Mouse (Mus musculus): ENCODE data around the gene Cmc1.
"Not testable (repeated sequence)": the region's sequence is repeated elsewhere in the genome, so short reads cannot be mapped to it uniquely, and the experiment has no call there.

Cmc1 gene

DNA sequence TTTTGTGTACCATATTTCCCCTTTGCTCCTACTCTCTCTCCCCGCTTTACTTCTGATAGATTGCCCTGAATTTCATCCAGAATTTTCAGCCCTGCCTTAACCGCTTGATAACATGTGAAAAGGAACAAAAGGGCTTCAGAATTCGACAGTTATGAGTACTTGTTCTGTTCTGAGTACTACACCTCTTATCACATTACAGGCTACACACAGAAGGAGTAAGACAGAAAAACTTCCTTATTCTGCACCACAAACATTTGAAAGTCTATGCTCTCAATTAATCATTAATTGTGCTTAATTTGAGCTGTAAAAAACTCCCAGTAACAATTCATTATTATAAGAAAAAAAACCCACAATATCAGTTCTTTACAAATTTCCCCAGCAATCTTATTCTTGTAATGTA, 9.6 kb downstream of the Cmc1 start:
- DNase-seq (ENCODE audit: low spot score), result not testable (repeated sequence)

DNA sequence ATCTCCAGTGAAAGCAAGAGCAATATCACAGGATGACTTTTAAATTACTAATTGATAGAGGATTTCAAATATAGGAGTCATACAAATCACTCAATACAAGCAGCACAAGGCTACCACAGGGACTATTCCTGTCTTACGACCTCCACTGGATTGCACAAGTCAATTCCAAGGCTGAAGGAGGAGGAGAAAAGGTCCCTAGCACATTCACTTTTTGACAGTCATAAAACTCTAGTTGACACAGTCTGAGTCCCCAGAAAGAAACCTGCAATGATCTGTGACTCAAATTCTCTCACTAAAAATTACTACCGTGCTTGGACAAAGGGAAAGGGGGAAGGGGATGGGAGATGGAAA, 39.6 kb downstream of the Cmc1 start:
- no peak for DNase-seq (ENCODE audit: low spot score)

DNA sequence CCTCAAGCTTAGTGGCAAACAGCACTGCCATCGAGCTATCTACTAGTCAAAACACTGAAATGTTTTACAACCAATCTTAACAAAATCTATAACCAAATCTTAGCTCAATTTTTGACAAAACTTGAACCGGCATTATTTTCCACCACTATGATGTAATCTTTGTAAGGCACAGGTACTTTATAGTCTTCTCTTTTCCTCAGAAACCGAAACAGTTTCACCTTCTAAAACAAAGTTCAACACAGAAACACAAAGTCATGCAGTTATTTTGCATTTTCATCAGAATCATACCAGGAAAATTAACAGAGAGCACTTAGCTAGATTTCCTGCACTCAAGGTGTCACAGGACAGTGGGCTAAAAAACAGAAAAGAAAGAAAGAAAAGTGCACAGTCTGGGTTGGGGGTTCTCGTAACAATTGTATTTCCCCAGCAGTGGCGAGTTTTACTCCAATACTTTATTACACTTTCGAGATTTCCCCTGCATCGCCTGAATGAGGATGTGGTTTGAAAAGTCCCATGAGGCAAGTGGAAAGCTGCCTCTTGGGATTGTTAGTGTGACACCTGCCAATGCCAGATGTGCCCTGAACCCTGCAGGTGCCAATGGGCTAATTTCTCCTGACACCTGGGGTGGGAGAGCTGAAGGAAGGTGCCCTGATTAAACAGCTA, 40.1 kb downstream of the Cmc1 start:
- no peak for DNase-seq (ENCODE audit: low spot score)

DNA sequence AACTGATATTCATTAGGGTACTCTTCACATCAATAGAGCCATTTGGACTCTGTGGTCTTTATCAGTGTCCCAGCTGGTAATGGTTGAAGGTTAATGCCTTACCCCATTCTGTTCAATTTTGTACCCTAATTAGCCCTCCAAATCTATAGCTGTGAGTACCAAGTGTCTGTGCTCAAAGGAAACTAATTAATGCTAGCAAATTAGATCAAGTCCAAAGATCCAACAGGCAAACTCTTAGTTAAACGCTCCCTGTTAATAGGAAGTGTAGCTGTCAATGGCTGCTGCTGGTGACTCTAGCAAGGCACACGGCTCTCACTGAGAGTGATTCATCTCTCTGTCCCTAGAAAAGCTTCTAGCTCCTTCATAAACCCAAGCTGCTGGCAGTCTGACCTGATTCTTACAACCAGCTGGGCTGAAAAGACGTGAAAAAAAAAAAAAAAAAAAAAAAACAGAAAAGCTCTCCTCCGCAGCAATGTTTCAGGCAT, 41.4 kb downstream of the Cmc1 start:
- no peak for DNase-seq (ENCODE audit: low spot score)

DNA sequence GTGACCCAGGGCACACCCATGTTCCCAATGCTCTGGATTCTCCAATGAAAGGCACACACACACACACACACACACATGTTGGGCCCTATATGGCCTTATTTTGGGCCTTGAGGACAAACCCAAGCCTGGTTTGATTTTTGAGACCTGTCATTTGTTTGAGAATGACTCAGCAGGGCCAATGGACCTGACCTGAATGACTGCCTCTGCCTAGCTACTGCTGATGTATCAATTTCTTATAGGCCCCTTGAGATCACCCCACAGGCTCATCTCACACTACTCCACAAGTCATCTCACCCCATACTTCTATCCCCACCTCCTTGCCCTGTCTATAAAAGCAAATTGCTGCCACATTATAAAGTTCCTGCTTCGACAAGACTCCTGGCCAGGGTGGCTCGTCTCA, 48.2 kb downstream of the Cmc1 start:
- no peak for DNase-seq (ENCODE audit: low spot score)

DNA sequence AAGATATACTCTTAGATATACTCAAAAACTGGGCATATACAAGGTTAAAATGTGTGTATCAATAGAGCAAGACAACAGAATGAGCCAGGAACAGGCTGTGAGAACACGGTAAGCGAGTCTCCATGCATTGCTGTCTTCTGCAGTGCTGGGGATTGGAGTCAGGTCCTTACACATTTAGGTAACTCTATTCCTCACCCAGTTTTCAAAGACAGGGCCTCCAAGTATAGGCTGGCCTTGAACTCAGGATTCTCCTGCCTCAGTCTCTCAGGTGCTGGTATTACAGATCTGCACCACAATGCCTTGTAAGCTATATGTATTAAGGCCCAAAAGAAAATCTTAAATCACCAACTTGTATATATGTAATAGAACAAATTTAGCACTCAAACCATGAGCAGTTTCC, 49.5 kb downstream of the Cmc1 start:
- no peak for DNase-seq (ENCODE audit: low spot score)

DNA sequence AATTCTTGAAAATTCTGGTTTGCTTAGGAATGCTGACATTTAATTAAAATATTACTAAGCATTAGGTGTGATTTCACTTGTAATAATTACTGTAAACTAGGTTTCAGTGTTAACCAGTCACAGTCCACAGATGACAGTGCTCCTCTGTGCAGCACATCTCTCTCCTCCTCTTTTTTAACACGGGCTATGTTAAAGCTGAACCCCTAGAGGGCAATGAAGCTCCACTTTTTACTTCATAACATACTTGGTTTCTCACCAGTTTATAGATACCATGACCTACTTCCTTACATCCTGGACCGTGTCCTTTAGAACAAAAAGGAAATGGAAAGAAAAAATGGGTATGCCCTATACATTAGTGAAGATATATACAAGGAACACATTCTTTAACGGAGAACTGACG, 50.6 kb downstream of the Cmc1 start:
- no peak for DNase-seq (ENCODE audit: low spot score)

DNA sequence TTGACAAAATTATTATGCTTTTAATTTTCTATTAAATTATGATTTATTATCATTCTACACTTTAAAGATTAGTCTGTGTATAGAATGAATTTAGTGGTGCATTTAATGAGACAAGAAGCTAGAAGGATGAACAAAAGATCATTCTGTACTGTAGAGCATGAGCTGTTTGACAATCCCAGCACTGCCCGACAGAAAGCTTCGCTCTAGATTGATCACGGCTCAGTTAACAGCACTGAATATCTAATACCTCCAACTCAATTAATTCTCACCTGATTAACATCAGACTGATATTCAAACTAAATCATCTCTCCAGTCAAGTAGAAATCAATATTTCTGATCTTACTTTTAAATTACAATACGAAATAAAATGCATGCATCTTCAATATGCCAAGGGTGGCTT, 66.1 kb downstream of the Cmc1 start:
- no peak for DNase-seq (ENCODE audit: low spot score)

DNA sequence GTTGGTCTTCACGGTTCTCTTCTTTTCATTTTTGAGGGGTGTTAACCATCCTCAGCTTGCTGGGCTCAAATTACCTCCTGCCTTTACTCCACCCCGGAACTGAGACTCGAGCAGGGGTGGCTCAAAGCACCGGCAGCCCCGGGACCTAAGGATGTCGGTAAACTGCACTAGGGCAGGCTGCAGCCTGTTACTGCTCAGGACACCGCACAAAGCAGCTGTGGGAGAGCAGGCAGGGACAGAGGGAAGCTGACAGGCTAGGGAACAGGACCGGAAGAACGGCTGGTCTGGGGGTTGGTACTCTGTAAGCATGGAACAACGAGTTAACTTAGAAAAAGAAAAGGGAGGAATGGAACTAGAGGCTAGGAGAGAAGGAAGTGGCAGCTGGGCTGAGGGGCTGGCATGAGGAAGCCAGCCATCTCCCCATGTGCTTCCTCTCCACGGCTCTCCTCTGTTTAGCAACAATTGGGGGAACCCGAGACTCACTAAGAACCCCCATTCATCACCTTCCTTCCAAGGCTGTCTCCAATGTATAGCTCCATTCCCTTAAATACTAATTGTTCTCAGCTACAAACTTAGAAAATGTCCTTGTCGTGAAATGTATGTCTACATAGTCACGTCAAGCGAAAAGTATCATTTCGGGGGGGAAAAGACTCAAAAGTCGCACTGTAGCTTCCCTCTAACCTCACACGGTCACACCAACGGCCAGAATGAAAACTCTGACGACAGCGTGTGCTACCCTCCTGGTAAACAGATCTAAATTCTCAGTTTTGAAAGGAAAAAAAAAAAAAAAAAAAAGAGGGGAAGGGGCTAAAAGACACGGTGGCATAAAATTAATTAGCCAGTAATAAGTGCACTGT, 67.2 kb downstream of the Cmc1 start:
- no peak for DNase-seq (ENCODE audit: low spot score)

DNA sequence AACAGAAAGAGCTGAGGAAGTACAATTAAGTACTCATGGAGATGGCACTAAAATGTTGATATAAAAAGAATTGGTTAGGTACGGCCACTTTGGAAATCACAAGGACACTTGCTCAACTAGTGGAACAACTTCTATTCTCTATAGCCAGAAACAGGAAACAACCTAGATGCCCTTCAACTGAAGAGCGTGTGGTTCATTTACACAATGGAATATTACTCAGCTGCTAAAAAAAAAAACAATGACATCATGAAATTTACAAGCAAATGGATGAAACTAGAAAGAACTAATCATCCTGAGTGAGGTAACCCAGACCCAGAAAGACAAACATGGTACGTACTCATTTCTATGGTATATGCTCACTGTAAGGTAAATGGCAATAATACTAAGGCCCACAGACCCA, 76.6 kb downstream of the Cmc1 start:
- no peak for DNase-seq (ENCODE audit: low spot score)

DNA sequence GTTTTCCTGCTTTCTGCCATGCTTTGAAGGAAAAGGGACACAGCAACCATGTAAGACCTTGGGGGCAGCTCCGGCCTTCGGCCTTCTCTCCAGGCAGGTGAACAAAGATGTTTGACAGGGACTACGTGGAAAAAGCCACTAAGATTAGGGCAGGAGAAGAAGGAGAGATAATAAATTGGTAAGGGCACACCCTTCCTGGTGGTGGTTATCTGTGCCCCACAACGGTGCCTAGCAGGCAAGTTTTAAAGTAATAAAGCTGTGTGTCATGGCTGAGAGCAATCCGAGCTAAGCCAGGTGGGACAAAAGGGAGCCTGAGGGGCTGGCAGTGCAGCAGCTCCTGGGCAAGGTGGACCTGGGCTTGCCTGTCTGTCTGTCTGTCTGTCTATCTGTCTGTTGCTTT, 77.9 kb downstream of the Cmc1 start:
- no peak for DNase-seq (ENCODE audit: low spot score)

DNA sequence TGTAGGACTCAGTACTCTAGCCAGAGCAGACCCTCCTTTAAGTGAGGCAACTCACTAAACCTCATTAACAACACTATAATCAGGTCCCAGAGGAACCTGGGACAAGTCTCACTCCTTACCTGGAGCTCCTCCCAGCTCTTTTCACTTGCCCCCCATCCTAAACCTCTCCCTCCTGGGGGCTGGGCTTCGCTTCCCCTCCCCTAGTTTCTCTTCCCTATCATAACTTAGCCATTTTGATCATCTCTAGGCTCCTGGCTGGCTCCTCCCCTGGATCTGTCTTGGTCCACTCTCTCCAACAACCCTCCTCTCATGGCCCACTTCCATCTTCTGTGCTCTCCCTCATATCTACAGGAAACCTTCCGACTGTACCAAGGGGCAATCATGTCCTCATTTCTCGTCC, 78.6 kb downstream of the Cmc1 start:
- no peak for DNase-seq (ENCODE audit: low spot score)

DNA sequence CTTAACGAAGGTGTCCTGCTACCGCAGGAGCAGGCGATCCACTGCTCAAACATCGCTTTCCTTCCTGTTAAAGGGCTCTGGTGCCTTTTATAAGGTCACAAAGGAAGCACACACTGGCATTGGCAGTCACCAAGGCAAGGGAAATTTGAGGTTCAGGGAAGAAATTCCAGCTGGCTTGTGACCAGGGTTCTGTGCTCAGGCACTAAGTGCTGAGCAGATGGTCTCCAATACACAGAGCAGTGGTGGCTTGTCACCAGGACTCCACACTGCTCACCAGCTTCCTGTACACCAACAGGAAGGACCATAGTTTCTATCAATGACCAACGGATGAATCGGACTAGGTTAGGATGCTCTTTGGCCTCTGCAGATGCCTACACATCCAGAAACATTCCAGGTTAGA, 79.5 kb downstream of the Cmc1 start:
- DNase-seq (ENCODE audit: low spot score), result no peak

DNA sequence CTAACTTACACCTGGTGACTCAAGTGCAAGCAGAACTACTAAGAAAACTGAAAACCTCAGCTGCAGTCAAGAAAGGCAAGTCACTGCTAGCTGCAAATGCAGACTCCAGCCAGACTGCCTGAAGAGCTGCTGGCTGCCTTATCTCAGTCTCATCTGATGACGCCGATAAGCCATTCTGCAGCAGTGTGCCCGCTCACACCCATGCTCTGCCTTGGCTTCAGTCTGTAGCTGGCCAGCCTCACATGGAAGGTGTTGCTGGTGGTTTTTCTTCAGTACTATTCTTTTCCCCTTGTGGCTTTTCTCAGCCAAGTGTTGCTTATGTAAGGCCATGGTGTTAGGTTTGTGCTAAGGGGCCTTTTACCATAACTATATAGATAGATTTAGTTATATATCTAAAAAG, 90.9 kb downstream of the Cmc1 start:
- DNase-seq (ENCODE audit: low spot score), result no peak

DNA sequence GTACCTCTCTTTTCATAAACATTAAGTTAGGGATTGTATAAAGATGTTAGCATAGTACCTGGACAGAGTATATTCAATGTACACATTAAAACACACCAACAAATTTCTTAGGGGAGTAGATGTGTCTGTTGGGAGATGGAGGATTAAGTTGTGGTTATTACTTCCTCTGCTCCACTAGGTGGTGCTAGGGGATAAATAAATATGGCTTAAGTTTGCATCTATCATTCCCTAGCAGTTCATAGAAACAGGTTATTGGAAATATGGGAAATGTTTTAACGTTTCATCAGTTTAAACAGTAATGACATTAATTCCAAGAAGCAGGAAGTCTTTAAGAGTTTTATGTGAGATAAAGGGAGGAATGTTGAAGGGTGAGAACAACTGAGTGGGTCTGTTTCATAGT, 96.7 kb downstream of the Cmc1 start:
- no peak for DNase-seq (ENCODE audit: low spot score)

DNA sequence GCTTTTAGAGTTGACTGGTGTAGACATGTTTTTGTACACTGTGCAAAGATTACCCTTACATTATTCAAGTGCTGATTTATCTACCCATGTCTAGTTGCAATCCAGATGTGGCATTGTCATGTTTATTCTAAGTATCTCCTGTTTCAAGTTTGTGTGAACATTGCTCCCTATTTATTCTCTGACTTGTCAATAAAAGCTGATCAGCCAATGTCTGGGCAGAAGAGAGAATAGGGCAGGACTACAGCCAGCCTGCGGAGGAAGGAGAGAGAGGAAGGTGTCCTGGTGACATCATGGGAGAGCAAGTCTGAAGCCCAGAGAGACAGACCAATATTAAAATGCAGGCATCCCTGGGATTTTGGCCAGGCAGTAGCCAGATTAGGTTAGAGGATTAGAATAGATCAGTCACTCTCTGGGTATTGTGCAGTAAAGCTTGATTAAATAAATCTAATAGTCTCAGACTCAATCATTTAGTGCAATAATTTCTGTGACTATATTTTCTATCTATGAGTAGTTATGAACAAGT, 104.9 kb downstream of the Cmc1 start:
- no peak for DNase-seq (ENCODE audit: low spot score)

DNA sequence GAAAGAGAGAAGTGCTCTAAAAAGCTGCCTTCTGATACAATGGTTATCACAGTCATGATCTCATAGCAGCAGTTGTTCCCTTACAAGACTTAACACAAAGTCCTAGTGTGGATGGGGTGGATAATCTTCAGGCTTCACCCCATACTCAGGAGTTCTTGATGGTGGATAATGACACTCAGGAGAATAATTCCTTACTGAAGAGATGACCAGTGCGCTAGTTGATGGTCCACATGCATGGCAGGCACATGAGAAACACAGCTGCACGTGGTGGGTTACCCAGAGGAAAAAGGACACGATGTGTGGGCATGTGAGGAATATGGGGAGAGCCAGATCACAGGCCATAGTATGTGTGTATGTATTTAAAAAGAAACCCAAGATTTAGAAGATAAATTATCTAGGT, 106.4 kb downstream of the Cmc1 start:
- no peak for DNase-seq (ENCODE audit: low spot score)

DNA sequence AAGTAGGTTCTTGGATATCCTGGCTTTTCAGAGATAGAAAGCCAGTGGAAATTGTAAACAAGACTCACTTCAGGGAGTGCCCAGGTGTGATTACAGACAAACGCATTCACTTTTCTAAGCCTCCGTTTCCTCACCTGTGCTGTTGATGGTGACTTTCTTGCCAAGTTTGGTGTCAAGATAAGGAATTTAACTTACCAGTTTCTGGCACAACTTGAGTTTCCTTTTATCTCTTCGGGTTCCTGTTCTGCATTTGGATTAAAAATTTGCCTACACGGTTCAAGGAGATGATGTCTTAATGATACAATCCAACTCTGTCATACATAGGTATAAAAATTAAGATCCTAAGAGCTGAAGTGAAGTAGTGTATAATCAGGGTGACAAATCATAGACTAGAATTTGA, 107.2 kb downstream of the Cmc1 start:
- DNase-seq (ENCODE audit: low spot score), result no peak

DNA sequence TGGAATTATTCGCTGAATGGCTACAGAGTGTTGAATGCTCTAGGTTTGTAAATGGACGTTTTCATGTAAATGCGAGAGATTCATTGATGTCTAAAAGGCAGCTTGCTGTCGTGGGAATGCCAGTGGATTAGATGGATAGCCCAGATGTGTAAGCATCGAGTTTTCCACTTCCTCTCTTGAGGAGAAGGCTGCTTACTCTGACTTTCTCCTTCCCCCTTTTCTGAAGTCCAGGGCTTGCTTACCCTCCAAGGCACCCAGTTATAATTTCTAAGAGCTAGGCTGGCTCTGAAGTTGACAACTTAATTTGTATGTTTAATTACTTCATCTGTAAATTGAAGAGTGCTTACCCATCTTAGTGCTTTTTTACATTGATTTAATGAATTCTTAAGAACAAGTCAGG, 108.3 kb downstream of the Cmc1 start:
- no peak for DNase-seq (ENCODE audit: low spot score)

DNA sequence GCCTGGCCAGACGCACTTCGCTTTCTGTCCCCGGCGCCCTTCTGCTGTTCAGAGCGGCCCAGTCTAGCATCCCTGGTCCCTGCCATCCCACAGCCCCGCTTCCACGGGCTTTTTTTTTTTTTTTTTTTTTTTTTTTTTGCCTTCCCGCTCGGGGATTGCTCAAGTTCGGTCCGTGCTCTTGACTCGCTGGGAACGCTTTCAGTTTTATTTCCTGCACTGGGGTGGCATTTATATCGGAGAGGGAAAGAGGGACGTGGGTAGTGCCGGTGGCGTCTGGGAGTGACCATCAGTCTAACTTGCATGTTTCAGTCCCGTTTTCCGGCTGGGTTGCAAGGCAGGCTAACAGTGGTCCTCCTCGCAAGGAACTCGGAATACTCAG, 109.0 kb downstream of the Cmc1 start:
- DNase-seq (ENCODE audit: low spot score), result no peak

DNA sequence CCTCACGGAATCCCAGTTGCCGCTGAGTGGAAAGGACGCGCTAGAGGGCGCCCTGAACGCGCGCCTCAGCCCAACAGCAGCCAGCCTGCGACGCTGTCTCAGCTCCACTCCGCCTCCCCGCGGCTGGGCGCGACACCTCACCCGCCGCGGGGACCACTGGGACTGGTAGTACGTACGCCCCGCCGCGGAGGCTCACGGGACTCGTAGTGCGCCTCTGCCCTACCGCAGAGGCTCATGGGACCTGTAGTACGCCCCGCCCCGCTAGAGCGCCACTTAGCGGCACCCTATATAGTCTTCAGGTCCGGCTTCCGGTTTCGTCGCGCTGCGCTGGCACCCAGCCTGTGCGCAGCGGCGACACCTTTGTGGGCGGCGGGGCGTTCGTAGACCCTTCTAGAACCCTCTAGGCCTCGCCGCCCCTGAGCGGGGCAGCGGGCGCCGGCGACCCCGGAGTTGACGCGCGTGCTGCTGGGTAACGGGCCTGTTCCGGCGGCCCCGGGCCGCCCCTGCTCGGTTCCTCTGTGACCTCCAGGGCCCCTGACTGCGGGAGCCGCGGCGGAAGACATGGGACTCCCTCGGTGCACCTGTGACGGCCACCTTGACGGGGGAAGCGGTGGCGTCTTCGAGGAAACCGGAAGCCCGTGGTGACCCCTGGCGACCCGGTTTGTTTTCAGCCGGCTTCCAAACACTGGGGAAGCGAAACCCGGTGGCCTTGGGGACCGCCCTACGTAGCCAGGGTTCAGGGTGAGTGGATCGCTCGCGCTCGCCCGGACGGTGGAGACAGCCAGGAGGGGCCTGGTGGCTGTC, 109.6 kb downstream of the Cmc1 start, which contains the start of gene Azi2:
TSS of gene Azi2 (plus strand) at position 282 of the 804 bp plus-strand sequence.
- DNase-seq (ENCODE audit: low spot score), result peak; percentile 97

DNA sequence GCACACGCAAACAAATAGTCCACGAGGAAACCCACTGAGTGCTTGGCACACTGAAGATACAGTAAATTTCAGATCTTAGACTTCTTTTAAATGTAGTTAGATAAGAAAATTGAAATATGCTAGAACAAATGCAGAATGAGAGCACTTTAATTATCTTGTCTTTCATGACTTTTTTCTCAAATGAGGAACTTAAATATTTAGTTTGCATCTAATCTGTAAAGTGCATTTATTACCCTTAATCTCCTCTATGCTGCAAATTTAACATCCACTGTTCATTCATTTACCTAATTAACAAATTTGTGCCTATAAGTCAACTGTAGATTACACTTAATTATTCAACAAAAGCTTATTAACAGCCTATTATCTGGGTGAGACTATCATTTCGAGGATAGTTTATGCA, 115.0 kb downstream of the Cmc1 start:
- DNase-seq (ENCODE audit: low spot score), result no peak

DNA sequence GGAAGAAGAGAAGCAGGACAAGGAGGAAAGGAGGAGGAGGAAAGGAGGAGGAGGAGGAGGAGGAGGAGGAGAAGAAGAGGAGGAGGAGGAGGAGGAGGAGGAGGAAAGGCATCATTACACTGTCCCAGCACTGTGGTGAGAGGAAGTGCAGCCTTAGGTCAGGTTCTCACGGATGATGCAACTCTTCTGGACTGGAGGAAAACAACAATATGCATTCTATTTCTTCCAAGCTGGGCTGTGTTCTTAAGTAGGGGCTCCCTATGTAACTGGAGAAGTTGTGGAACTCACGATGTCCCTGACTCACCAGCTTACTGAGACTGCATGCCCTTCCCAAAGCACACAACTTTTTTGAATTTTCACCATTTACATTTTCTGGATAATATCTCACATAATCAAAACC, 118.3 kb downstream of the Cmc1 start:
- DNase-seq (ENCODE audit: low spot score), result no peak

Data from yolk sac, embryonic 10.5 days (tissue).